Mouse (Mus musculus) lung, embryonic 14.5 days (tissue): ENCODE data around the gene Txn2. TPM values are rescaled to one million over a fixed set of nuclear protein-coding genes. Genes with fewer than 3 reads are reported as not detected.
A peak's percentile ranks its signal among the peaks of the same experiment; 100 is the strongest.

Experiments
- ATAC-seq: fragments of 200-750 bp; cut with Nextera tagmentation; 2 replicates; pipeline ENCODE4 v1.8.0; 2017; ENCODE audit warnings: mild to moderate bottlenecking, moderate TSS enrichment, moderate library complexity; ENCODE audit not compliant: insufficient read depth
- DNase-seq: peaks from one replicate; pipeline ENCODE4 v3.0.0-alpha.2; 2015
- H3K27ac ChIP-seq: fragments of 300-500 bp; sonication (generic); 2 replicates; pipeline ENCODE4 v1.5.1; 2014; ENCODE audit warnings: low read depth, mild to moderate bottlenecking, moderate library complexity
- H3K27me3 ChIP-seq: fragments of 300-500 bp; sonication (generic); 2 replicates; pipeline ENCODE4 v1.6.1; 2014; ENCODE audit warnings: low read length, control low read depth; ENCODE audit not compliant: insufficient read depth
- H3K36me3 ChIP-seq: fragments of 300-500 bp; sonication (generic); 2 replicates; pipeline ENCODE4 v1.6.1; 2014; ENCODE audit warnings: control low read depth; ENCODE audit not compliant: insufficient read depth
- H3K4me1 ChIP-seq: fragments of 300-500 bp; sonication (generic); 2 replicates; pipeline ENCODE4 v1.6.1; 2014; ENCODE audit warnings: antibody characterized with exemption, control low read depth; ENCODE audit not compliant: insufficient read depth
- H3K4me2 ChIP-seq: fragments of 300-500 bp; sonication (generic); 2 replicates; pipeline ENCODE4 v1.6.1; 2014; ENCODE audit warnings: mild to moderate bottlenecking
- H3K4me3 ChIP-seq: fragments of 300-500 bp; sonication (generic); 2 replicates; pipeline ENCODE4 v1.5.1; 2014; ENCODE audit warnings: low read depth, low read length
- H3K9ac ChIP-seq: fragments of 300-500 bp; sonication (generic); 2 replicates; pipeline ENCODE4 v1.6.1; 2014
- H3K9me3 ChIP-seq: fragments of 300-500 bp; sonication (generic); 2 replicates; pipeline ENCODE4 v1.6.1; 2016; ENCODE audit warnings: low read depth, low read length, control low read depth
- CTCF ChIP-seq: IDR thresholded peaks from 2 replicates; pipeline ENCODE4 v1.5.1; 2016; ENCODE audit warnings: antibody characterized with exemption, low read depth
- WGBS: fragments of 180-500 bp; shearing (Covaris S2); extraction: QIAGEN DNeasy Blood & Tissue Kit; methylation state at CpG from one replicate; pipeline ENCODE4 v1.1.7; 2014; 5-methylcytosine and 5-hydroxymethylcytosine counted together
- polyA plus RNA-seq: library from polyadenylated mRNA; unstranded; fragments of >200 nt; fragmentation: Nextera tagmentation; extraction: Ambion mirVana; gene quantifications from 2 replicates; pipeline ENCODE4 v1.2.1, GENCODE M21; 2014

The Txn2 gene
- 209 and 227 TPM in 2 replicates for polyA plus RNA-seq

- Histone ChIP-seq H3K4me1 (peaks cover 12% of the 10 kb centered on the region), H3K27me3 (no peaks in the 10 kb centered on the region), H3K9me3 (no peaks in the 10 kb centered on the region)
Measured at GRCm38 (mm10) chr15:77928673-77929331, at the start of gene Txn2. TSS of gene Txn2 (minus strand) at chr15:77929006.

DNA sequence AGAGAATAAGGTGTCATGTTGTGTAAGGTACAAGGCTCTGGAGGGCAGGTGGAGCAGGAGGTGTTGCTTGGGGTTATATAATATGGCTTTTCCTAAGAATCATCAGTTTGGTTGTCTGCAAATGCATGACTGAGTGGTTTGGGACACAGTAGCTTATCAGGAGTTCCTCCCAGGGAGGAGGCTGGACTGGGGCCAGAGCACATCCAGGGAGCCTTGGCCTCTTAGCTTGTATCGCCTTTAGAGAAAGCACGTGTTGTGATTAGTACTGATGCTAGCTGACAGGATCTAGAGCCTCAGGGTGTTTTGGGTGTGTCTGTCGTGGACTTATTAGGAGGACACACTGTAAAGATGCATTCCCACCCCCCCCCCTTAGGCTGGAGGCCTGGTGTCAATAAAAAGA lies 48.9 kb upstream of the Txn2 start:
- H3K27me3 ChIP-seq: no peaks in the 10 kb centered on the region
- H3K9ac ChIP-seq: no peak overlapping the region
- H3K27ac ChIP-seq: no peak overlapping the region
- no peak for ATAC-seq
- no peak overlapping the region for H3K4me3 ChIP-seq
- TF ChIP-seq CTCF: no peak
- no peak overlapping the region for H3K4me2 ChIP-seq
- H3K9me3 ChIP-seq: no peaks in the 10 kb centered on the region
- H3K36me3 ChIP-seq: no peaks in the 10 kb centered on the region
- no peaks in the 10 kb centered on the region for H3K4me1 ChIP-seq
- WGBS: 54% methylated on average over 3 of the region's 3 CpGs
- no peak for DNase-seq

More at GRCm38 (mm10) chr15:77928673-77929331, at the start of gene Txn2:
- ATAC-seq (peak; percentile 97), DNase-seq (peak; percentile 99)
- Histone ChIP-seq H3K4me3 (peak within 1 kb of the TSS; percentile 56), H3K27ac (peak within 1 kb of the TSS; percentile 94), H3K4me2 (peak within 1 kb of the TSS; percentile 91), H3K9ac (peak within 1 kb of the TSS; percentile 65), H3K36me3 (peaks cover 31% of the 10 kb centered on the region)
- peak; percentile 34 for TF ChIP-seq CTCF
- under 1% methylated on average over 34 of the region's 34 CpGs for WGBS

- WGBS: 59% methylated on average over 6 of the region's 6 CpGs
Measured at GRCm38 (mm10) chr15:77974165-77974841, 45.5 kb upstream of the Txn2 start.

DNA sequence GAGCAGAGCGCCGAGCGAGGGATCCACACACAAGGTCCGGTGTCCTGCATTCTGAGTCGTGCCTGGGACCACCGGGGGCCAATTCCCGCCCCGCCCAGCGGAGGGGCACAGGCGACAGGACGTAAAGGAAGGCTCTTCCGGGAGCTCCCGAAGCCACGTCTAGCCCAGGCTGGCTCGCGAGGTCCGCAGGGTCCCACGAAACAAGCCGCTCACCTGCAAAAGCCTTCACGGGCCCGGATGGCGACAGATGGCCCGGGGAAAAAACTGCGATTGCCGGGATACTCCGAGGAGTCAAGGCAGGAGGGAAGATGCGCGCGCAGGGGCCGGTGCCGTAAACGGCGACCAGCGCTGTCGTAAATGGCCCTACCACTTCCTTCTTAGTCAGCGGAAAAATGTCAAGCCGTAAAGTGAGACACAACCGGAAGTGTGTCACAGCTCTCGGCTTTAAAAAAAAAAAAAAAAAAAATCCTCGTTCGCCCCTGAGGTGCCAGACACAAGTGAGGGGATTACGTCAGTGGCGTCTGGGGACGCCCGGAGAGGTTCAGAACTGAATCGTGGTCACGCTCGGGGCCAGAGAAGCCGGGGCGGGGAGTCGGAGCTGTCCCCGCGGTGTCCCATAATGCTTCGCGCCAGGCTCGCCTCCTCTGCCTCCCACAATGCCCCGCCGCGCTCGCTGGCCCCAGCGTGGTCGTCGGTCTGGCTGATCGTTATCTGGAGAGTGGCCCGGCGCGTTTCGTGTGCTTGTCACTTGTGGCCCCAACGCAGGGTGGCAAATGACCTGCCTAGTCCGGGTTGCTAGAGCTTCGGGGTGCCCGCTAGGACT lies 41.9 kb upstream of the Txn2 start, which contains the start of gene Eif3d:
TSS of gene Eif3d (minus strand) at position 344 of the 823 bp plus-strand sequence.
- TF ChIP-seq CTCF: no peak; the same call in 1 of the 2 replicates
- Histone ChIP-seq H3K4me3 (peak within 1 kb of the TSS; percentile 93), H3K27ac (peak within 1 kb of the TSS; percentile 100), H3K4me2 (peak within 1 kb of the TSS; percentile 93), H3K27me3 (no peaks in the 10 kb centered on the region), H3K36me3 (peaks cover 32% of the 10 kb centered on the region), H3K9me3 (no peaks in the 10 kb centered on the region), H3K9ac (peak within 1 kb of the TSS; percentile 98), H3K4me1 (peaks cover 7% of the 10 kb centered on the region; the same call in 1 of the 2 replicates)
- under 1% methylated on average over 72 of the region's 72 CpGs for WGBS
- peak; percentile 97 for DNase-seq
- peak; percentile 90 for ATAC-seq

More at GRCm38 (mm10) chr15:77974165-77974841, 45.5 kb upstream of the Txn2 start:
- no peak overlapping the region for H3K4me3 ChIP-seq
- no peak overlapping the region for H3K9ac ChIP-seq
- no peak overlapping the region for H3K27ac ChIP-seq
- H3K27me3 ChIP-seq: no peaks in the 10 kb centered on the region
- no peak overlapping the region for H3K4me2 ChIP-seq
- TF ChIP-seq CTCF: no peak
- H3K4me1 ChIP-seq: peaks cover 1% of the 10 kb centered on the region; the same call in 1 of the 2 replicates
- no peaks in the 10 kb centered on the region for H3K9me3 ChIP-seq
- ATAC-seq (no peak), DNase-seq (no peak)
- no peaks in the 10 kb centered on the region for H3K36me3 ChIP-seq

GRCm38 (mm10) chr15:77969940-77970469 lies 41.2 kb upstream of the Txn2 start:
- Histone ChIP-seq H3K27me3 (no peaks in the 10 kb centered on the region), H3K27ac (peak overlapping the region; percentile 100), H3K36me3 (peaks cover 39% of the 10 kb centered on the region), H3K9me3 (no peaks in the 10 kb centered on the region), H3K4me1 (peaks cover 7% of the 10 kb centered on the region; the same call in 1 of the 2 replicates), H3K4me2 (peak overlapping the region; percentile 93), H3K9ac (peak overlapping the region; percentile 98), H3K4me3 (peak overlapping the region; percentile 93)
- WGBS: 1% methylated on average over 15 of the region's 15 CpGs
- DNase-seq (no peak), ATAC-seq (peak; percentile 15)
- no peak for TF ChIP-seq CTCF

GRCm38 (mm10) chr15:77965117-77965528 lies 36.3 kb upstream of the Txn2 start:
- no peak for DNase-seq
- no peak overlapping the region for H3K27ac ChIP-seq
- no peak for TF ChIP-seq CTCF
- H3K4me3 ChIP-seq: no peak overlapping the region
- H3K27me3 ChIP-seq: no peaks in the 10 kb centered on the region
- H3K4me2 ChIP-seq: no peak overlapping the region
- H3K9ac ChIP-seq: no peak overlapping the region
- peaks cover 7% of the 10 kb centered on the region; the same call in 1 of the 2 replicates for H3K4me1 ChIP-seq
- no peaks in the 10 kb centered on the region for H3K9me3 ChIP-seq
- 79% methylated on average over 9 of the region's 9 CpGs for WGBS
- H3K36me3 ChIP-seq: peaks cover 88% of the 10 kb centered on the region
- no peak for ATAC-seq
